Mouse (Mus musculus) heart, embryonic 16.5 days (tissue): ENCODE data around the gene Parp4. TPM values are rescaled to one million over a fixed set of nuclear protein-coding genes. Genes with fewer than 3 reads are reported as not detected.

Experiments
- ATAC-seq: fragments of 200-750 bp; cut with Nextera tagmentation; replicated peaks from 2 replicates; pipeline ENCODE4 v1.8.0; 2017; ENCODE audit warnings: moderate number of reproducible peaks; ENCODE audit not compliant: insufficient read depth, low FRiP score; ENCODE audit errors: extremely low read depth
- H3K27ac ChIP-seq: fragments of 300-500 bp; sonication (generic); 2 replicates; pipeline ENCODE4 v1.5.1; 2014; ENCODE audit warnings: mild to moderate bottlenecking, low read length, control low read depth, moderate library complexity
- H3K27me3 ChIP-seq: fragments of 300-500 bp; sonication (generic); 2 replicates; pipeline ENCODE4 v1.6.1; 2014; ENCODE audit warnings: low read length, mixed read lengths; ENCODE audit not compliant: control insufficient read depth, insufficient read depth
- H3K36me3 ChIP-seq: fragments of 300-500 bp; sonication (generic); 2 replicates; pipeline ENCODE4 v1.6.1; 2014; ENCODE audit not compliant: control insufficient read depth, insufficient read depth
- H3K4me1 ChIP-seq: fragments of 300-500 bp; sonication (generic); 2 replicates; pipeline ENCODE4 v1.6.1; 2014; ENCODE audit warnings: low read length, mixed read lengths; ENCODE audit not compliant: control insufficient read depth, insufficient read depth
- H3K4me2 ChIP-seq: fragments of 300-500 bp; sonication (generic); 2 replicates; pipeline ENCODE4 v1.6.1; 2014; ENCODE audit warnings: low read depth, mild to moderate bottlenecking, control low read depth, low read length
- H3K4me3 ChIP-seq: fragments of 300-500 bp; sonication (generic); 2 replicates; pipeline ENCODE4 v1.5.1; 2014; ENCODE audit warnings: mild to moderate bottlenecking, control low read depth, low read length
- H3K9ac ChIP-seq: fragments of 300-500 bp; sonication (generic); 2 replicates; pipeline ENCODE4 v1.6.1; 2014; ENCODE audit warnings: low read length, control low read depth
- H3K9me3 ChIP-seq: fragments of 300-500 bp; sonication (generic); replicated peaks from 2 replicates; pipeline ENCODE4 v1.6.1; 2016; ENCODE audit warnings: low read length; ENCODE audit not compliant: control insufficient read depth
- WGBS: fragments of 180-500 bp; shearing (Covaris S2); extraction: QIAGEN DNeasy Blood & Tissue Kit; methylation state at CpG from one replicate; pipeline ENCODE4 v1.1.7; 2014; 5-methylcytosine and 5-hydroxymethylcytosine counted together
- polyA plus RNA-seq: library from polyadenylated mRNA; unstranded; fragments of >200 nt; fragmentation: Nextera tagmentation; extraction: Ambion mirVana; gene quantifications from 2 replicates; pipeline ENCODE4 v1.2.1, GENCODE M21; 2015

Gene Parp4
- polyA plus RNA-seq, 1 experiment from 2014 or later: 8.4 TPM

DNA sequence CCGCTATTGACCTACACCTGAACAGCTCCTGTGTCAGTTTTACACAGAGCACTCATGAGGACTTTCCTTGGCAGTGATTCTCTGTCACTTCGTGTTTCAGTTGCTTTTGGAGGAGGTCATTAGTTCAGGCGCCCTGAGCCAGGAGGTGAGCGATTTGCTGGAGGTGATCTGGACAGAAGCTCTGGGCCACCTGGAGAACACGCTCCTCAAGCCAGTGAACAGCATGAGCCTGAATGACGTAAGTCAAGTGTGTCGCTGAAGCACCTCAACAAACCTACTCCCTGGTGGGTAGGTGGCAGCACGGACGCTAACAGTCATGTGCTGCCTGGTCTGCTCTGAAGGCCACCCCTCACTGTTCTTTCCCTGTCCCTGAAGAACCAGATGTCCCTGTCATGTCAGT lies 16.8 kb downstream of the Parp4 start:
- ATAC-seq: no peak

DNA sequence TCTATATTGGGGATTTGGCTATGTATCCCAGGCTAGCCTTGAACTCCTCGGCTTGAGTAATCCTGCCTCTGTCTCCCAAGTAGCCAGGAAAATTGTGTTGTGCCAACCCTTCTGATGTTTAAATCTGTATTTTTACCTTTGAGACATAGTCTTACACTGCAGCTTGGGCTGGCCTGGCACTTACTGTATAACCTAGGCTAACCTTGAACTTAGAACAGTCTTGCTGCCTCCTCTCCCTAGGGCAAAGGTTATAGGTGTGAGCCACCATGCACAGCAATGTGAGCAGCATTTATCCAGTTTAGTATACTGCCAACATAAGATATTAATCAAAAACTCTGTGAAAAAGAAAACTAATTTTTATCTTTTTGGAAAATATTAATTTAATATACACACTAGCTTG lies 19.4 kb downstream of the Parp4 start:
- Histone ChIP-seq H3K4me1 (no peaks in the 10 kb centered on the region), H3K36me3 (peaks cover 74% of the 10 kb centered on the region), H3K27me3 (no peaks in the 10 kb centered on the region), H3K27ac (no peak overlapping the region), H3K4me3 (no peak overlapping the region), H3K9ac (no peak overlapping the region), H3K9me3 (no peaks in the 10 kb centered on the region), H3K4me2 (no peak overlapping the region)
- no peak for ATAC-seq
- WGBS: 80% methylated on average over 1 of the region's 1 CpGs

More for the DNA sequence above, 16.8 kb downstream of the Parp4 start:
- Histone ChIP-seq H3K4me1 (no peaks in the 10 kb centered on the region), H3K27ac (no peak overlapping the region), H3K4me2 (no peak overlapping the region), H3K4me3 (no peak overlapping the region), H3K27me3 (no peaks in the 10 kb centered on the region), H3K9me3 (no peaks in the 10 kb centered on the region), H3K36me3 (peaks cover 61% of the 10 kb centered on the region), H3K9ac (no peak overlapping the region)
- 89% methylated on average over 9 of the region's 9 CpGs for WGBS

DNA sequence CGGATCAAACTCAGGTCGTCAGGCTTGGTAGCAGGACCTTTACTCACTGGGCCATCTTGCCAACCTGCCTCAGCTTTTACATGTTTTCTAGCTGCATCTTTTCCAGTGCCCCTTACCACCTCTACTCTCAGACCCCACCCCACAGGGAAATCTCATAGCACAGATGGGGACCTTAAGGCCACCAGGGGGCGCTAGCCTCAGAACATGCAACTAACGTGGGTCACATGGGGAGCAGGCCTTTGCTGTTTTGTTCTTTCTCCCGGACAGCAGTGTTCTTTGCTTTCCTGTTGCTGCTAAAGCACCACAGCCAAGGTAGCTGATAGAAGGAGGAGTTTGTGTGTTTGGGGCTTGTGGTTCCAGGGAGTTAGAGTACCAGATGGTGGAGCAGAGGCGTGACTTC lies 23.3 kb downstream of the Parp4 start:
- Histone ChIP-seq H3K27me3 (no peaks in the 10 kb centered on the region), H3K4me2 (no peak overlapping the region), H3K4me3 (no peak overlapping the region), H3K27ac (no peak overlapping the region), H3K4me1 (no peaks in the 10 kb centered on the region), H3K36me3 (peaks cover 49% of the 10 kb centered on the region), H3K9me3 (no peaks in the 10 kb centered on the region), H3K9ac (no peak overlapping the region)
- 54% methylated on average over 6 of the region's 6 CpGs for WGBS
- ATAC-seq: no peak

DNA sequence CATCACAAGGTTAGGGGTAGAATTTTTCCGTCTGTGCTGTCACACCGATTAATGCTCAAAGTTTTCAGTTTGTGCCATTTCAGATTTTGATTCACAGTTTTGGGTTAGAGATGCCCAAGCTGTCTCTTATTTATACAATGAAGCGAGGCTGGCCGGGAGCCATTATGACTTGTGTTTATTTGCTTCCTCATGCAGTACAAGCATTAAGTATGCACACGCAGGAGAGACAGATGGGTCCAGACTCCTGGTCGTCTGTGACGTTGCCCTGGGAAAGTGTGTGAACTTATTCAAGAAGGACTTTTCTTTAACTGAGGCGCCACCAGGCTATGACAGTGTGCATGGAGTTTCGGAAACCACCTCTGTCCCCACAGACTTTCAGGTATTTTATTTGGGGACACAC lies 26.6 kb downstream of the Parp4 start:
- 86% methylated on average over 9 of the region's 9 CpGs for WGBS
- Histone ChIP-seq H3K27me3 (no peaks in the 10 kb centered on the region), H3K9ac (no peak overlapping the region), H3K36me3 (peaks cover 28% of the 10 kb centered on the region), H3K4me2 (no peak overlapping the region), H3K4me3 (no peak overlapping the region), H3K4me1 (no peaks in the 10 kb centered on the region), H3K9me3 (no peaks in the 10 kb centered on the region), H3K27ac (no peak overlapping the region)
- no peak for ATAC-seq

DNA sequence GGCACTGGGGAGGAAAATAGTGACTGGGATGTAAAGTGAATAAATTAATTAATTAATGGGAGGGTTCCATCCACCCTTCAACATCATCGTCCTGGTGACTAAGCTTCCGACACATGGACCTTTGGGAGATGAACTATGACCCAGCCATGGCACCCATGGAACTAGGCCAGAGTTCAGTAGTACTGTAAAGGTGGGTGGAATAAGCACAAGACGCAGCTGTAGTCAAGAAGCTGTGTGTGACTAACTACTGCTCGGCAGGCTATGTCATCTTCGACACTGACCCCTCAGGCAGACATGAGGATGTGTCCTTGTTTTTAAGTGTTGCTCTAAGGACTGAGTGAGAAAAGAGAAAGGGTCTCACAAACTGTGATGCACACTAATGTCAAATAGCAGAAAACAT lies 29.0 kb downstream of the Parp4 start:
- no peak for ATAC-seq
- Histone ChIP-seq H3K4me1 (no peaks in the 10 kb centered on the region), H3K36me3 (peaks cover 29% of the 10 kb centered on the region), H3K4me2 (no peak overlapping the region), H3K9me3 (no peaks in the 10 kb centered on the region), H3K27me3 (no peaks in the 10 kb centered on the region), H3K4me3 (no peak overlapping the region), H3K27ac (no peak overlapping the region), H3K9ac (no peak overlapping the region)
- WGBS: 90% methylated on average over 5 of the region's 5 CpGs

DNA sequence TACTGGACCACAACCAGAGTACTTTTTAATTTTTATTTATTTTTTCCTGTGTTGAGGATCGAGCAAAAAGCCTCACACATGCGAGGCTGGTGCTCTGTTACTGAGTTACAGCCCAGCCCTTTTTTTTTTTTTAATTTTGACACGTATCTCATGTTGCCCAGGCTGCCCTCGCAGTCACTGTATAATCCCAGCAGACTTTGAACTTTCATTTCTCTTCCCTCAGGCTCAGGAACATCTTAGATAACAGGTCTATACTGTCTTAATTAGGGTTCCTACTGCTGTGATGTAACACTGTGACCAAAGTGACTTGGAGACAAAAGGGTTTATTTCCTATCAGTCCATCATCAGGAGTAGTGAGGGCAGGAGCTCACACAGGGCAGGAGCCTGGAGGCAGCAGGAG lies 29.7 kb downstream of the Parp4 start:
- H3K27me3 ChIP-seq: no peaks in the 10 kb centered on the region
- no peak overlapping the region for H3K4me2 ChIP-seq
- ATAC-seq: no peak
- no peaks in the 10 kb centered on the region for H3K9me3 ChIP-seq
- H3K36me3 ChIP-seq: peaks cover 36% of the 10 kb centered on the region
- 86% methylated on average over 4 of the region's 4 CpGs for WGBS
- no peak overlapping the region for H3K4me3 ChIP-seq
- no peaks in the 10 kb centered on the region for H3K4me1 ChIP-seq
- no peak overlapping the region for H3K27ac ChIP-seq
- H3K9ac ChIP-seq: no peak overlapping the region

DNA sequence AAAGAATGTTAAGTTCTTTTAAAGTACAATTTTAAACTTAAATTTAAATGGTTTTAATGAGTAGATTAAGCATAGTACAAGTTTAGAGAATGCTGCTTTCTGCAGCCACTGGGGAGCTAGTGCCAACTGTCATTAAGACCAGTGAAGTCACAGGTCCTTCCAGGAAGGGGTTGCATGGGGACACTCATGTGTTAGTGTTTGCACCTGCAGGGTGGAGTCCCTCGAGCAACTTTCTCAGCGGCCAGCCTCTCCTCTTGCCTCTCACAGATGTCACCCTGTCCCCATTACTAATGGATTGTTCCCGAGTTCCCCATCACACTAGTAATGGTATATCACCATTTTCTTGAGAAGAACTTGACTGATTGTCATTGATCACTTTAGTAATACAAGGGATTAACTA lies 37.8 kb downstream of the Parp4 start:
- Histone ChIP-seq H3K4me3 (no peak overlapping the region), H3K27ac (no peak overlapping the region), H3K9me3 (no peaks in the 10 kb centered on the region), H3K4me2 (no peak overlapping the region), H3K9ac (no peak overlapping the region), H3K36me3 (peaks cover 67% of the 10 kb centered on the region), H3K27me3 (no peaks in the 10 kb centered on the region), H3K4me1 (no peaks in the 10 kb centered on the region)
- WGBS: 85% methylated on average over 3 of the region's 3 CpGs
- ATAC-seq: no peak

DNA sequence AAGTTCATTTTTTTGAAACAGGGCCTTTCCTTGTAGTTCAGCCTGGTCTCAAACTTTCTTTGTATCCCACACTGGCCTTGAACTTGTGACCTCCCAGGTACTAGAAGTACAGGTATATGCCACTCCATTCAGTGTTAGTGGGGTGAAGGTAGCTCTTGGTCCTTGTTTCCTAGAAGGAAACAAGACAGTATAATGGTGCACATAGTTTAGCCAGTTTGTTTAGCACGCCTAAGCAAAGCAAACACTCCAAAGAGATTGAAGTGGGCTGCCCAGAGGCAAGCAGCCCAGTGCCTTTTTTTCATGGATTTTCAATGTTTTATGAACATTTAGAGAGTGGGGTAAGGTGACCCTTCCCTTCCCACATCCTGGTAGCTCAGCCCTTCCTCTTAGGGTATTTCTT lies 42.1 kb downstream of the Parp4 start:
- Histone ChIP-seq H3K36me3 (peaks cover 53% of the 10 kb centered on the region), H3K4me1 (no peaks in the 10 kb centered on the region), H3K9me3 (no peaks in the 10 kb centered on the region), H3K9ac (no peak overlapping the region), H3K27ac (no peak overlapping the region), H3K4me3 (no peak overlapping the region), H3K4me2 (no peak overlapping the region), H3K27me3 (no peaks in the 10 kb centered on the region)
- ATAC-seq: no peak
- 81% methylated on average over 1 of the region's 1 CpGs for WGBS

DNA sequence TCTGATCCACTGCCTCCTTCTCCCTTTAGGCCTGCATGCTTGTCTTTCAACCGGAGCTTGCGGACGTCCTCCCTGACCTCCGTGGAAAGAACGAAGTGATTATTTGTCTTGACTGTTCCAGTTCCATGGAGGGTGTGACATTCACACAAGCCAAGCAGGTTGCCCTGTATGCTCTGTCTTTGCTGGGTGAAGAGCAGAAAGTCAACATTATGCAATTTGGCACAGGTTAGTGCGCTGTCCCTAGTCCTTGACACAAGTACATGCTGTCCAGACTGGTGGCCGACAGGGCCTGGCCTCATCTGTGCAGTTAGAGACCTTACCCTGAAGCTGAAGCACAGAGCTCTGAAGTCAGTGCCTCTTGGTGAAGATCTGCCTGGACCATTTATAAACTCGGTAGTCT lies 45.0 kb downstream of the Parp4 start:
- H3K9me3 ChIP-seq: no peaks in the 10 kb centered on the region
- H3K36me3 ChIP-seq: peaks cover 50% of the 10 kb centered on the region
- H3K4me2 ChIP-seq: no peak overlapping the region
- ATAC-seq: no peak
- H3K27ac ChIP-seq: no peak overlapping the region
- no peaks in the 10 kb centered on the region for H3K27me3 ChIP-seq
- WGBS: 79% methylated on average over 8 of the region's 8 CpGs
- no peaks in the 10 kb centered on the region for H3K4me1 ChIP-seq
- no peak overlapping the region for H3K4me3 ChIP-seq
- H3K9ac ChIP-seq: no peak overlapping the region

DNA sequence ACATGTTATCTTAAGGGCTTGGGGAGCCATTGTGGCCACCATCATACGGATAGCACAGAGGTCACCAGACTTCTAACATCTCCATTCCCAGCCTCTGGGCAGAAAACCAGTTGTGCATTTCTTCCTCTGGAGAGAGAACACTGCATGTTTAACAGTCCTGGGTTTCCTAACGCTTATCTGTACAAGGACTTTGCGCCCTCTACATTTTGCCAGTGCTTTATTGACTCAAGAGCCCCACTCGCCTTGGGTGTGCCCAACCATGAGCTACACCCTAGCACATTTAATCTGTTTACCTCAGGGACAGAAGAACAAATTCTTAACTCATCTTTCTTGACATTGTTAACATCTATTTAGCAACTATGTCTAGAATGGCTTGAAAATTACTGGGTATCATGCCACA lies 50.8 kb downstream of the Parp4 start:
- 83% methylated on average over 4 of the region's 4 CpGs for WGBS
- ATAC-seq: no peak
- Histone ChIP-seq H3K27me3 (no peaks in the 10 kb centered on the region), H3K4me1 (no peaks in the 10 kb centered on the region), H3K27ac (no peak overlapping the region), H3K4me3 (no peak overlapping the region), H3K9ac (no peak overlapping the region), H3K4me2 (no peak overlapping the region), H3K9me3 (no peaks in the 10 kb centered on the region), H3K36me3 (peaks cover 47% of the 10 kb centered on the region)
